Mouse (Mus musculus) adrenal gland, postnatal 14 days (tissue): ENCODE measurements around the gene Impdh2. TPM values are rescaled to one million over a fixed set of nuclear protein-coding genes. Genes with fewer than 3 reads are reported as not detected.
A peak's percentile ranks its signal among the peaks of the same experiment; 100 is the strongest.

Experiments used
- DNase-seq: peaks from one replicate; pipeline ENCODE4 v3.0.0; 2021; ENCODE audit warnings: mixed read lengths
- long read RNA-seq, 2 experiments: library from polyadenylated mRNA; stranded (forward); transcript quantifications; one replicate each; pipeline ENCODE4 v2.0.0; 2021
- total RNA-seq: library from RNA; stranded (reverse); gene quantifications from 2 replicates; pipeline ENCODE4 v1.2.3, GENCODE M21; 2021

Gene Impdh2
- 99.2 and 110 TPM in 2 replicates for total RNA-seq
- long read RNA-seq, experiment 1, transcript Impdh2-206 (2 exons, 274 nt): minor isoform, 6 of 112 reads
- long read RNA-seq, experiment 1, transcript Impdh2-201 (14 exons, 1,858 nt): major isoform, 90 of 112 reads
- long read RNA-seq, experiment 1, partial matches to known transcripts: 6 of 112 reads
- long read RNA-seq, experiment 1, other reads (novel, unspliced or antisense): 10 of 112 reads
- long read RNA-seq, experiment 2, transcript Impdh2-201 (14 exons, 1,858 nt): major isoform, 61 of 90 reads
- long read RNA-seq, experiment 2, partial matches to known transcripts: 8 of 90 reads
- long read RNA-seq, experiment 2, other reads (novel, unspliced or antisense): 18 of 90 reads

DNA sequence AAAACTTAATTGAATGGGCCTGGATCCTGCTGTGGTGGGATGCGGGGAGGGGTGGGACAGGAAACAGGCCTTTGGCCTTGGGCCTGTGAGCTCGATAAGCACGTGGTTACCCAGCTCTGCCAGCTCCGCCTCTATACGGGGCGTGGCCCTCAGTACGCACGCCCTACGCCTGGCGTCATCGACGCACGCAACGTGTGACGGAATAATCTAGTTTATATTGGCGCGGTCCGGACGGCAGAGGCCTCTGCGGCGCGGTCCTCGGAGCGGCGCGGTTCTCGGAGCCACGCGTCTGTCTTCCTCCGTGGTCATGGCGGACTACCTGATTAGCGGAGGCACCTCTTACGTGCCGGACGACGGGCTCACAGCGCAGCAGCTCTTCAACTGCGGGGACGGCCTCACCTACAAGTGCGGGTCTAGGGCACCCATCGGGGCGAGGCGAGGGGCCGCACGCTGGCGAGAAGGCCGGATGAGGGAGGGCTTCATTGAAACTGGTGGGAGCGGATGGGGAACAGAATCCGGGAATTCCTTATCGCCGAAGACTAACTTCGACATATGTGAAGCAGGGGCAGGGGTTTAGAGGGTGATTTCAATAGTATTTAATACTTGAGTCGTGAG, at the start of gene Impdh2:
Gene Impdh2, plus strand, starts transcription at position 60 of the 615 bp plus-strand sequence.
- DNase-seq: peak; percentile 97

GRCm38 (mm10) chr9:108516380-108517251, 43.5 kb upstream of the Impdh2 start, which contains the start of gene Qrich1:
TSS of gene Qrich1 (plus strand) at chr9:108516806.
- DNase-seq: peak; percentile 95

DNA sequence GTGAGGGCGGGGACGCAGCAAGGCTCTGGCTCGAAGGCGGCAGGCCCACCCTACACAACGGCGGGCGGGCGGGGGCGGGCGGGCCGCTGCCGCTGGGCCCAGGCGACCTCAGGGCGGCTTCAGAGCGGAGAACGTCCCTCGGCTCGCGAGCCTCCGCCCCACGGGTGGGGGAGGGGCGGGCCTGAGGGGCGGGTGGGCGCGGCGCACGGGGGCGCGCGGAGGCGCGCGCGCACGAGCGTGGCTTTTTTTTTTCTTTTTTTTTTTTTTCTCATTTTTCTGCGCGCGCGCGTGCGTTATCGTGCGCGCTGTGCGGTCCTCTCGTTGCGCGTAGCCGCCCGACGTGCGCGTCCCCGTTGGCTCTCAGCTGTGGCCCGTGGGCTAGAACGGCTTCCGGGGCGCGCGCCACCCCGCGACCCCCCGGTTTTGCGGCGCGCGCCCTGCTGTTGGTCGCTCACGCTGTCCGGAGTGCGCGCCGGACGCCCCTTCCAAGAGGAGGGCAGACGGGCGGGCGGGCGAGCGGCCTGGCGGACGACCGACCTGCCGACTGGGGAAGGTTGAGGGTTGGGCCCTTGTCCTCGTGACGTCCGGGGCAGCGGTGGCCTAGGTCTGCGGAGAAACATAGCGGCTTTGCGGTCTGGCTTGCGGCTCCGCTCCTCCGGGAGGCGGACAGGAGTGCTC, 42.7 kb upstream of the Impdh2 start:
- peak; percentile 94 for DNase-seq

- peak; percentile 68 for DNase-seq
These were observed 42.2 kb upstream of the Impdh2 start for GRCm38 (mm10) chr9:108517931-108518332.

DNA sequence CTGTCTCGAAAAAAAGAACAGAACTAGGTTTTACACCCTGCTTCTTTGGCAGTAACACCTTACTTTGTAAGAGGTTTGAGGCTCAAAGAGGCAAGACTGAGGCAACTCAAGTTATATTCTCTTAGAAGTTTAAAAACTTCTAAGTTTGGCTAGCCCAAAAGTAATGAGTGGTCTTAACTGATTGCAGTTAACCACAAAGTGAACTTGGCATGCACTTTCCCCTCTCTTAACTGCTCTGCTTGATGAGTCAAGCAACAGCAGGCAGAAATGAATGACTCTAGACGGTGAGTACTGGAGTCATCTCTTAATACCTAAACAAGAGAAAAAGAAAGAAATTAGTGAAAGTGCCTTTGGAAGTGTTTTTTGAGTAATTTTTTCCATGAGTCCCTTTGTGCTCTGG, 38.5 kb upstream of the Impdh2 start:
- DNase-seq: no peak

GRCm38 (mm10) chr9:108523341-108523740, 36.7 kb upstream of the Impdh2 start:
- no peak for DNase-seq

GRCm38 (mm10) chr9:108525400-108525799, 34.7 kb upstream of the Impdh2 start:
- peak; percentile 53 for DNase-seq

GRCm38 (mm10) chr9:108530954-108531353, 29.1 kb upstream of the Impdh2 start:
- DNase-seq: no peak

- DNase-seq: no peak
These were observed 28.6 kb upstream of the Impdh2 start for GRCm38 (mm10) chr9:108531496-108531895.

GRCm38 (mm10) chr9:108540846-108541245, 19.2 kb upstream of the Impdh2 start:
- DNase-seq: no peak

GRCm38 (mm10) chr9:108545986-108546385, 14.1 kb upstream of the Impdh2 start:
- no peak for DNase-seq

DNA sequence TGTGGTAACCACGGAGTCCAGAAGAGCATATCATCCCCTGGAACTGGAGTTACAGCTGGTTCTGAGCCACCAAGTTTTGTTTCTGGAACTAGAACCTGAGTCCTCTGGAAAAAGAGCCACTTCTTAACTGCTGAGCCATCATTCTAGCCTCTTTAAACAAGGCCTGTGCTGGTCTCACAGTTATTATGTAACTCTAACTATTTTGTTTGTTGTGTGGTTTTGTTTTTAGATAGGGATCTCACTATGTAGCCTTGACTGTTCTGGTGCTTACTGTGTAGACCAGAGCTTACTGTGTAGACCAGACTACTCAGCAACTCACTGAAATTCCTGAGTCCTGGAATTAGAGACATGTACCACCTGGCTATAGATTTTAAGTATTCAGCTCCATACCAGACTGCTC, 13.2 kb upstream of the Impdh2 start:
- DNase-seq: no peak

GRCm38 (mm10) chr9:108559169-108559568, 917 bp upstream of the Impdh2 start:
- no peak for DNase-seq

DNA sequence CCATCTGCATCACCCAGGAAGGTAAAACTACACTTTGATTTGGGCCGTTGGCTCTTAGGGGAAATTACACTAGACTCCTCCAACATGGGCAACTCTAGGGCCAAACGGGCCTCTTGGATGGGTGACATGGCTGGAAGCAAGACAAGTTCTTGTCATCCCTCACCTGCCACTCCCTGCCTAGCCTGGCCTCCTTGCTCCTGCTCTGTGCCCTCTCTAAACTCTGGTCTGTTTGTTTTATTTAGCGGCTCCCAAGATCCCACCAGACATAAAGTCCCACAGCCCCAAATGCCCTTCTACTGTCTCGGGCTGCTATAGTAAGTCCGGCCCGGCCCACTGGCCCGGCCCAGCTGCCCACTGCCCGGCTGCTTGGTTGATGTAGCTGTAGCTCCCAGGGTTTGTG, 3.6 kb downstream of the Impdh2 start:
- DNase-seq: no peak

- DNase-seq: no peak
These were observed 4.0 kb downstream of the Impdh2 start for GRCm38 (mm10) chr9:108564131-108564530.

GRCm38 (mm10) chr9:108565881-108566814, 6.1 kb downstream of the Impdh2 start:
- DNase-seq: peak; percentile 52

DNA sequence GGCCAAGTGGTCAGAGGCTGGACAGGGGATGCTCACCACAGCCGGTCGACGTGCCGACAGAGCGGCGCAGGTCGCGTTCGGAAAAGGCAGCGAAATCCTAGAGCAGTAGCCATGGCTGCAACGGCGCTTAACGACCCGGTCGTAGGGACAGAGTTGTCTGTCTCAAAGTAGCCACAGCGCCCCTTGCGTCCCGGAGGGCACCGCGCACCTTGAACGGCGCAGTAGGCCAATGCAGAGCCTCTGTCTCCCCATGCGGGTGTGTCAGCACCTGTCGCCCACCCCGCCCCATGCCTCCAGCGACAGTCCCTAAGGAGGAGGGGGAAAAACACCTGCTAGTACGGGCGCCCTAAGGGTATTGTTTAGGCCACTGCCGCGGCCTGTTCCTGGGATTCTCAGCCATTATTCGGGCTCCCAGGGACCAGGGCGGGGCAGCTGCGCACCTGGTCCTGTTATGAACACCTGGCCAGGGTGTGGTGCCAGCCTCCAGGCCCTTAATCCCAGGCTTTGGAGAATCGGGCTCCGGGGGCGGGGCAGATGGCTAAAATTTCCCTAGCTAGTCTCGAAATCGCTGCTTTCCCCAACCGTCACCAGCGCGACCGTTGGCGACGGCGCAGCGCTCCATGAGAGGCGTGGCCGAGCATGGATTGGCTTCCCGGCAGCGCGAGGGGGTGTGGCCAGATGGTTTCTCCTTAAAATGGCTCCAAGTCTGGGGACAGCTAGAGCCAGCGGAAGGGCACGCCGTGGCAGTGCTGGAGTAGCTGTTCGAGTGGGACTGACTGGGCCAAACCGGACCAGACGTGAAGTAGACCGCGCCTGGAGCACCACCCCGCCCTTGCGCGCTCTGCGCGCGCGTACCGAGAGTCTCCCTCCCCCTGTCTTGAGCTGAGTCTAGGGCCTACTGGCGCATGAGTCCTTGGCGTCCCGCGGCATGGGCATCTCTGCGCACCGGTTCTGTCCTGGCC, 7.0 kb downstream of the Impdh2 start, which contains the start of gene Ndufaf3:
Gene Ndufaf3, minus strand, starts transcription at position 620 of the 962 bp plus-strand sequence.
- DNase-seq: peak; percentile 98

- DNase-seq: peak; percentile 49
These were observed 7.9 kb downstream of the Impdh2 start for GRCm38 (mm10) chr9:108567931-108568419.

DNA sequence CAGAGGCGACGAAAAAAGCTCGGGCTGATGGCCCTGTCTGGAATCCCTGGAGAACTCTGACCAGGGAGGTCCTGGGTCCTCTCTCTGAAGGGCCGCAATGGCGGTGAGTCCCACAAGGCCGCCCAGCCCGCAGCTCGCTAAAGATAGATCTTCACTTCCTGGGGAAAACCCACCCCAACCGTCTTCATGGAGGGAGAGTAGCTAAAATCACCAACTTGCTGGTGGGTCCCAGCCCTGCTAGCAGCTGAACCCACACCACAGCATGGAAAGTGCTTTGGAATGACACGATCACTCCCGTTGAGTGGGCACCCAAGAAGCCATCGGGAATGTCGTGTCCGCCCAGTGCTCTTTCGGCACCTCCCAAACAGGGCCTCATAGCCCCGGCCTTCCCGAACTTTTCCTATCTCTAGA, 8.4 kb downstream of the Impdh2 start:
- DNase-seq: no peak
